Mouse (Mus musculus) forebrain, embryonic 10.5 days (tissue): ENCODE data around the gene Comp. TPM values are rescaled to one million over a fixed set of nuclear protein-coding genes. Genes with fewer than 3 reads are reported as not detected.
A peak's percentile ranks its signal among the peaks of the same experiment; 100 is the strongest.

ENCODE experiments used
- DNase-seq: peaks from one replicate; pipeline ENCODE4 v3.0.0-alpha.2; 2017; ENCODE audit warnings: low spot score; ENCODE audit errors: extremely low spot score
- H3K27ac ChIP-seq: fragments of 300-500 bp; sonication (generic); 2 replicates; pipeline ENCODE4 v1.5.1; 2016; ENCODE audit warnings: mild to moderate bottlenecking
- H3K27me3 ChIP-seq: fragments of 300-500 bp; sonication (generic); 2 replicates; pipeline ENCODE4 v1.6.1; 2016; ENCODE audit warnings: mild to moderate bottlenecking; ENCODE audit not compliant: poor library complexity, severe bottlenecking
- H3K36me3 ChIP-seq: fragments of 300-500 bp; sonication (generic); replicated peaks from 2 replicates; pipeline ENCODE4 v1.6.1; 2016; ENCODE audit warnings: mild to moderate bottlenecking, moderate library complexity
- H3K4me1 ChIP-seq: fragments of 300-500 bp; sonication (generic); 2 replicates; pipeline ENCODE4 v1.6.1; 2016
- H3K4me3 ChIP-seq: fragments of 300-500 bp; sonication (generic); 2 replicates; pipeline ENCODE4 v1.5.1; 2016; ENCODE audit warnings: mild to moderate bottlenecking, moderate library complexity
- H3K9me3 ChIP-seq: fragments of 300-500 bp; sonication (generic); 2 replicates; pipeline ENCODE4 v1.6.1; 2016; ENCODE audit warnings: mild to moderate bottlenecking, moderate library complexity
- WGBS: fragments of 180-500 bp; shearing (Covaris S2); methylation state at CpG from one replicate; pipeline ENCODE4 v1.1.7; 2016; 5-methylcytosine and 5-hydroxymethylcytosine counted together
- polyA plus RNA-seq: library from polyadenylated mRNA; unstranded; fragments of >200 nt; fragmentation: Nextera tagmentation; extraction: Ambion mirVana; gene quantifications from 2 replicates; pipeline ENCODE4 v1.2.1, GENCODE M21; 2016

Gene Comp
- polyA plus RNA-seq, 1 experiment from 2014 or later, result 0.19 TPM

GRCm38 (mm10) chr8:70342007-70342406 lies 31.4 kb upstream of the Comp start:
- H3K9me3 ChIP-seq, result no peaks in the 10 kb centered on the region

GRCm38 (mm10) chr8:70343076-70343475 lies 30.3 kb upstream of the Comp start:
- peaks cover 96% of the 10 kb centered on the region for H3K36me3 ChIP-seq
- H3K27me3 ChIP-seq, result no peaks in the 10 kb centered on the region
- H3K4me3 ChIP-seq, result no peak overlapping the region
- no peaks in the 10 kb centered on the region for H3K9me3 ChIP-seq
- no peak for DNase-seq
- H3K27ac ChIP-seq, result no peak overlapping the region
- 76% methylated on average over 7 of the region's 7 CpGs for WGBS
- H3K4me1 ChIP-seq, result peaks cover 23% of the 10 kb centered on the region; the same call in 1 of the 2 replicates

More at GRCm38 (mm10) chr8:70342007-70342406, 31.4 kb upstream of the Comp start:
- Histone ChIP-seq H3K36me3 (peaks cover 96% of the 10 kb centered on the region), H3K27ac (no peak overlapping the region), H3K4me1 (peaks cover 20% of the 10 kb centered on the region; the same call in 1 of the 2 replicates), H3K4me3 (no peak overlapping the region), H3K27me3 (no peaks in the 10 kb centered on the region)
- 96% methylated on average over 14 of the region's 14 CpGs for WGBS
- no peak for DNase-seq

- no peak overlapping the region for H3K27ac ChIP-seq
- peaks cover 29% of the 10 kb centered on the region for H3K4me1 ChIP-seq
- H3K4me3 ChIP-seq, result no peak overlapping the region
- no peak for DNase-seq
- peaks cover 96% of the 10 kb centered on the region for H3K36me3 ChIP-seq
- 69% methylated on average over 6 of the region's 6 CpGs for WGBS
- H3K9me3 ChIP-seq, result no peaks in the 10 kb centered on the region
- no peaks in the 10 kb centered on the region for H3K27me3 ChIP-seq
Measured at GRCm38 (mm10) chr8:70343696-70344095, 29.7 kb upstream of the Comp start.

- no peak for DNase-seq
- Histone ChIP-seq H3K36me3 (peaks cover 96% of the 10 kb centered on the region), H3K27me3 (no peaks in the 10 kb centered on the region), H3K4me1 (peaks cover 35% of the 10 kb centered on the region), H3K9me3 (no peaks in the 10 kb centered on the region), H3K4me3 (no peak overlapping the region), H3K27ac (no peak overlapping the region)
- WGBS, result 90% methylated on average over 2 of the region's 2 CpGs
Measured at GRCm38 (mm10) chr8:70344279-70344678, 29.1 kb upstream of the Comp start.

- 90% methylated on average over 4 of the region's 4 CpGs for WGBS
Measured at GRCm38 (mm10) chr8:70347443-70347842, 25.9 kb upstream of the Comp start.

GRCm38 (mm10) chr8:70347860-70348420 lies 25.4 kb upstream of the Comp start:
- no peak overlapping the region for H3K4me3 ChIP-seq
- H3K27ac ChIP-seq, result no peak overlapping the region
- WGBS, result 72% methylated on average over 1 of the region's 1 CpGs
- H3K9me3 ChIP-seq, result no peaks in the 10 kb centered on the region
- peaks cover 63% of the 10 kb centered on the region for H3K4me1 ChIP-seq
- no peaks in the 10 kb centered on the region for H3K27me3 ChIP-seq
- DNase-seq, result no peak
- peaks cover 80% of the 10 kb centered on the region for H3K36me3 ChIP-seq

More at GRCm38 (mm10) chr8:70347443-70347842, 25.9 kb upstream of the Comp start:
- Histone ChIP-seq H3K27me3 (no peaks in the 10 kb centered on the region), H3K9me3 (no peaks in the 10 kb centered on the region), H3K4me1 (peaks cover 65% of the 10 kb centered on the region), H3K4me3 (no peak overlapping the region), H3K36me3 (peaks cover 85% of the 10 kb centered on the region), H3K27ac (no peak overlapping the region)
- DNase-seq, result no peak

- Histone ChIP-seq H3K27me3 (no peaks in the 10 kb centered on the region), H3K27ac (peak overlapping the region; percentile 96), H3K4me3 (peak overlapping the region; percentile 97), H3K36me3 (peaks cover 50% of the 10 kb centered on the region), H3K9me3 (no peaks in the 10 kb centered on the region), H3K4me1 (peaks cover 61% of the 10 kb centered on the region)
- no peak for DNase-seq
- 64% methylated on average over 15 of the region's 15 CpGs for WGBS
Measured at GRCm38 (mm10) chr8:70351035-70351999, 22.0 kb upstream of the Comp start.

- Histone ChIP-seq H3K4me1 (peaks cover 61% of the 10 kb centered on the region), H3K27ac (peak overlapping the region; percentile 96), H3K9me3 (no peaks in the 10 kb centered on the region), H3K36me3 (peaks cover 43% of the 10 kb centered on the region), H3K27me3 (no peaks in the 10 kb centered on the region), H3K4me3 (peak overlapping the region; percentile 97)
- WGBS, result 23% methylated on average over 3 of the region's 3 CpGs
- no peak for DNase-seq
Measured at GRCm38 (mm10) chr8:70352000-70352384, 21.4 kb upstream of the Comp start.

GRCm38 (mm10) chr8:70352657-70353151 lies 20.7 kb upstream of the Comp start:
- Histone ChIP-seq H3K4me1 (peaks cover 61% of the 10 kb centered on the region), H3K9me3 (no peaks in the 10 kb centered on the region), H3K36me3 (peaks cover 36% of the 10 kb centered on the region), H3K27ac (peak overlapping the region; percentile 96), H3K27me3 (no peaks in the 10 kb centered on the region), H3K4me3 (peak overlapping the region; percentile 97)
- no peak for DNase-seq
- WGBS, result under 1% methylated on average over 64 of the region's 64 CpGs

- peaks cover 56% of the 10 kb centered on the region for H3K4me1 ChIP-seq
- peaks cover 30% of the 10 kb centered on the region for H3K36me3 ChIP-seq
- peak within 1 kb of the TSS; percentile 97 for H3K4me3 ChIP-seq
- DNase-seq, result peak; percentile 98
- H3K27ac ChIP-seq, result peak within 1 kb of the TSS; percentile 96
- no peaks in the 10 kb centered on the region for H3K27me3 ChIP-seq
- WGBS, result under 1% methylated on average over 68 of the region's 69 CpGs
- H3K9me3 ChIP-seq, result no peaks in the 10 kb centered on the region
Measured at GRCm38 (mm10) chr8:70353194-70353817, 20.1 kb upstream of the Comp start, which contains the start of gene Upf1. Gene Upf1, minus strand, starts transcription at chr8:70353278.

- peaks cover 4% of the 10 kb centered on the region for H3K27me3 ChIP-seq
- no peak for DNase-seq
- H3K4me1 ChIP-seq, result peaks cover 49% of the 10 kb centered on the region
- 72% methylated on average over 4 of the region's 4 CpGs for WGBS
- peak overlapping the region; percentile 96 for H3K27ac ChIP-seq
- H3K9me3 ChIP-seq, result no peaks in the 10 kb centered on the region
- peaks cover 23% of the 10 kb centered on the region for H3K36me3 ChIP-seq
- H3K4me3 ChIP-seq, result peak overlapping the region; percentile 97
Measured at GRCm38 (mm10) chr8:70354004-70354403, 19.4 kb upstream of the Comp start.

- Histone ChIP-seq H3K9me3 (no peaks in the 10 kb centered on the region), H3K36me3 (0 out of 2 replicates have a peak, but pooled peaks cover 2% of the 10 kb centered on the region), H3K4me3 (no peak overlapping the region), H3K4me1 (peaks cover 28% of the 10 kb centered on the region), H3K27ac (no peak overlapping the region), H3K27me3 (peaks cover 4% of the 10 kb centered on the region)
- DNase-seq, result no peak
- WGBS, result 83% methylated on average over 1 of the region's 1 CpGs
Measured at GRCm38 (mm10) chr8:70356111-70356510, 17.2 kb upstream of the Comp start.
